Mouse (Mus musculus) B cell, adult 2 months (primary cell): ENCODE results near the gene Neurl1a.

Experiments used
- DNase-seq, 2 experiments: peaks; one replicate each; pipeline ENCODE4 v3.0.0; 2022

Gene Neurl1a

DNA sequence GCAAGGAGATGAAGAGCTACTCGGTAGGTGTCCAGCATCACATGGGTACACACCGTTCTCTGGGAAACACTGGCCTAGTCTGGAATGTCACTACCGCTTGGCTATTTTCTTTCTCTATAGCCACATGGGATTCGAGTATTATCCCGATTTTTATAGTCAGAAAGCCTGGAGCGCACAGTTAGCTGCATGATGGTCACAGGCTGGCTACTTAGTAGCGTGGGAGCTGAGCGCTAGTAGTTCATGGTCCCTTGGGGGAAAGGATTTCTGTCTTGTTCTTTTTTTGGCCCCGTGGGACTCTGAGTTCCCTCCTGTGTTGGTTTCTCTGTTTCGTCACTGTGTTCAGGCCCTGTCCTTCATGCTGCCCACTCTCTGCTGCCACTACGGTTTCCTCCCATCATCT, 119.5 kb downstream of the Neurl1a start:
- no peak for DNase-seq

DNA sequence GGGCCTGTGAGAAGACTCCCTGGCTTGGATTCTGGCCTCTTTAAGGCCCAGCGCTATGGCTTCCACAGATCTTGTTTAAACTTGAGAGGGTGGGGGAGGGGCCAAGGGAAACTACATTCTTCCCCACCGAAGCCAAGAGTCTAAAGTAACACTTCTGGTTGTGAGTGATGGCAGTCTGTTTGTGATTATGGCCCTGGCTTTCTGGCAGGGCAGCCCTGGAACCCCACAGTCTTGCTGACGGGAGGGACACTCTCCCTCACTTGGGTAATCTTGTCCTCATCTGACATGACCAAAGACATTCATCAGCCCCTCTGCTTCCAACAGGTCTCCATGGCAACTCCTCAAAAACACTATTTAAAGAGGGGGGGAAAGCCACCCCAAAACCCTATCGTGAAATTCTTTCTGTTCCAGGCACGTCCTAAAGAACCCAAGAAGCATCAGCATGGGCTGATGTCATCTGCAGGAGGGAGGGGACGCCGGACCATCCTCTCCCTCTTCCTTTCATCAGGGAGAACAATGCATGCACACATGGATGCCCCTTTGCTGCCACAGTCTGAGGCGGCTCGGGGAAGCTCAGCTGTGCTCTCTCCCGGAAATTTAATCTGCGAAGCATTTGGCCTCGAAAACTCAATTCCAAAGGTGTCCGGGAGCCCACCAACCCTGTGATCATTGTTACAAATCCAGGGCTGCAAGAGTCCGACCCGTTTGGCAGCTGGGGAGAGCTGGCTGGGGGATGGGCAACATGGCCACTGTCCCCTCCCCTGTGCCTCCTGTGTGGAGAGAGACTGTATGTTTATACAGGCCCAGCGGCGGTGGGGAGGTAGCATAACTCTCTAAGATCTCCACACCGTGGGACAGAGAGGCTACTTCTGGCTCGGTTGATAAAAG, 122.9 kb downstream of the Neurl1a start:
- no peak for DNase-seq

DNA sequence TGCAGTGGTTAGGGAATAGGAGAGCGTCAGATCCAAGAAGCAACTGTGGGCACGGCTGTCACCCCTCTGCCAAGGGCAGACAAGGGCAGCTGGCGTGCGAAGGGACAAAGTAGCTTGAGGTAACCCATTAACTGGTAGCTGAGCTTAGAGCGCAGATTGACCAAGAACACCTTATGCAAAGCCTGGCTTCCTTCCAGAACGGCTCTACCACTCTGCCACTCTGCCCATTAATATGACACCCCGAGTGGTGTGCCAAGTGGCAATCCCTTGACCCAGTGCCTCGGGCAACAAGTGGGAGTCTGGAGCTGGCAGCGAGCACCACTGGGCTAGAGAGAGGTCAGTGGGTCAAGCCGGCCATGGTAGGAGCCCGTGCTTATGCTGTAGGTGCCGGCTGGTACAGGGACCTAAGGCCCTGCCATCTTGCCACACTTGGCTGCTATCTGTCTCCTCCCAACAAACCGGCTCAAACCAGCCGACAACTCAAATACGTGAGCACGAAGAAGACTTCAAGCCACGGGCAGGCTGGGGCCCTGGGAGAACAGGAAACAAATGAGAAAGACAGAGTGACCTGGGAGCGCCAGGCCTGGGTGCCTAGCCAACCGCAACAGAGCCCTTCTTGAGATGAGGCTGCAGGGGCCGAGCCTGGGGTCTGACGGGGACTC, 123.7 kb downstream of the Neurl1a start:
- no peak for DNase-seq

DNA sequence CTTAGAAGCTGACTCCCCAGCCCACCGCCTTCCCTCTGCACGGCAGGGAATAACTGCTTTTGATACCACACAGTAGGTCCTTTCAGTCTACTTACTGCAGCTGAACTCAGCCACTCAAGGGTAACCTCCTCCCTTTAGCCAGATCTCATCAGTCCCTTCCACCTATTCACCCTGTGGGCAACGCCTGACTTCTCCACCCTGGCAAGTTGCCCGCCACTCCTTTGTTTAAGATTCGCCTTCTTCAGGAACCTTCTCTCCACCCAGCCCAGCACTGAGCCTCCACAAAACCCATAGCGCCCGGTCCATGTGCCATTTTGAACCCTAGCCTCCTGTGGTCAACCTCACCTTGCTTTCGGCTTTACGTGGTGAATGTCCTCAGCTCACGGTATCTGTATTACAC, 124.5 kb downstream of the Neurl1a start:
- no peak for DNase-seq

DNA sequence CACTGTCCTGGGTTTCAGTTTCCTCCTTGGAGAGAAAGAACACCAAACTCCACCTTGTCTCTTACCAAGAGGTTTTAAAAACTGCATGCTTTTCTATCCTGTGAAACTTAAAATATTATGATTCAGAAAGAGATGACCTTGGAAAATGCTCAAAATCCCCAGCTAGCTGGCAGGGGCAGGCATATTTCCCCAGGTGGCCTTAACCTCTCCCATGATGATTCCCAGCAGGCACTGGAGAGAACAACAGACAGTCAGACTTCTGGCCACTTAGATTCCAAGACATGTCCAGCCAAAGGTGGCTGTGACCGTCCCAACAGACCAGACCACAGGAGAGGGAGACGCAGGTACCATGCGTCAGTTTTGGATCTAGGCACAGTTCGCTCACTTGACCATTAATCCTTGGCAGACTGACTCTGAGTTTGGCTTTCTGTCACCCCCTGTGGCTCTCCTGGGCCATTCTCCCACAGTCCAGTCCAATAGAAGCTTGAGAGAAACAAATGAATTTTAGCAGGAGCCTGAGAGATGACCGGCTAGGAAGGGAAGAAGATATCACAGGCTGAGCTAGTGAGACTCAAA, 125.6 kb downstream of the Neurl1a start:
- no peak for DNase-seq

DNA sequence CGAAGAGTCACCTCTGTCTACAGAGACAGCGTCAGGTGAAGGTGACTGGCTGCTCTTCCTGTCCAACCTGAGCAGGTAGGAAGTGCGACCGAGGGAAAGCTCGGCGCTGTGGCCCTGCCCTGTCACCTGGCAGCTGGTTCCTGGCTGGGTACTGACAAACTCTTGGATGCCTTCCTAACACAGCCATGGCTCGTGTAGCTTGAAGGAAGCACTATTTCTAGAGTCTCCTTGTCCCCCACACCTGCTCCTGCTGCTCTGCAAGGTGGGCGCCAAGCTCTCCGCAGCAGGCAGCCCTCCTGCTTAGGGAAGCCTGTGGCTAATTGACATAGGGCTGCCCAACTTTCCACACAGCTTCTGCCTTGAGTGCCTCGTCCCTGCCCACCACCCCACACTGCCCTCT, 126.8 kb downstream of the Neurl1a start:
- DNase-seq: no peak

DNA sequence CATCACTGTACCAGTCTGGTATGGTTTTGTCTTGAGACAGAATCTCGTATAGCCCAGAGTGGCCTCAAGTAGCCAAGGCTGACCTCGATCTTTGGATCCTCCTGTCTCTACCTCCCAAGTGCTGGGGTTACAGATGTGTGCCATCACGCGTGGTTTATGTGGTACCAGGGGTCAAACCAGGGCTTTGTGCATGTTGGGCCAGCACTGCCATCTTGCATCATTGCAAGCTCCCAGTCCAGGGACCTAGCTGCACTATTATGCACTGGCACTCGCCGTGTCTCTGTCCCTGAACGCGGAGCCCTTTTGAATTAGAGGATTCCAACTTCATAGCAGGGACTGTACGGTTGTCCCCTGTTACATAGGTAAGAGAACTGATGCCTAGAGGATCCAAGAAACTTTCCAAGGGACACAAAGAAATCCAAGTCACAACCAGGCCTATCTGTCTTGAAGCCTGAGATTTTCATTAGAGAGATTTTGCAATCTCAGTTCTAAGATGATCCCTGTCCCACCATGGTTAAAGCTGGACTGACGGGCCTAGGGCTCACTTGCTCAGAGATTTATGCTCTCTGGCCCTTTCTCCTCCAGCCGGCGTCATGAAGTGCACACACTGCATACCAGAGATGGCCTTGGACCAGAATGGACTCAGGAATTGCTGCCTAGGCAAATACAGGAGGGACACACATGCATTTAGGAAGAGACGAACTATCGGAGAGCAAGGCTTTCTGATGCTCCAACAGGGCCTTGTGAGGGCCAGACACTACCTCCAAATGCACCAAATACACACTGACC, 127.7 kb downstream of the Neurl1a start:
- DNase-seq: no peak

DNA sequence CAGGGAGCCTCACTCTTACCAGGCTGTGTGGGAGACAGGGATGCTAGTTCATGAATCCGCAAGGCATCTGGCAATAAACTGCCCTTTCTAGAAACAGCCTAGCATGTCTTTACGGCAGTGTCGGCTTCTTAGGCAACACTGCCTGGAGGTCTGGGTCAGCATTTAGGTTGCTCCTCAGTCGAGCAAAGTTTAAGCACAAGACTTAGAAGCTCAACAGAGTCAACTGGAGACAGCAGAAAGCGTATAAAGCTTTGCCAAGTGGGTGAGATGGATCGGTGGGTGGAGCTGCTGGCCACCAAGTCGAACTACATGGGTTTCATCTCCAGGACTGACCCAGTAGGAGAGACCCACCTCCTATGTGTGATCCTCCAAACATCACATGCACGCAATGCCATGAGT, 128.3 kb downstream of the Neurl1a start:
- no peak for DNase-seq
